Comparison of ENCODE assay signal across 19 mouse cellular contexts in genomic region chr16:25826016-25826415, GRCm38 (mm10).
"Had no signal": no experiment of that assay in that cellular context is flagged by ENCODE, and none has a peak within 500 bp of the region (broad histone marks: within the 10 kb centered on the region; RNA-seq: fewer than 3 reads in every experiment).

No protein-coding gene starts in this region.

- H3K27me3 ChIP-seq: megakaryocyte, embryonic 14.5 days; midbrain, embryonic 13.5 days; neural tube, embryonic 12.5 days; neural tube, embryonic 15.5 days had no signal

- H3K4me1 ChIP-seq: megakaryocyte, embryonic 14.5 days; midbrain, embryonic 10.5 days; midbrain, embryonic 13.5 days; neural tube, embryonic 12.5 days; neural tube, embryonic 15.5 days had no signal

- ATAC-seq: liver, postnatal 0 days; lung, postnatal 0 days; midbrain, embryonic 13.5 days had no signal

- H3K9ac ChIP-seq: liver, embryonic 14.5 days; liver, postnatal 0 days; lung, embryonic 14.5 days; midbrain, embryonic 13.5 days; neural tube, embryonic 12.5 days; neural tube, embryonic 15.5 days had no signal

- H3K9me3 ChIP-seq: midbrain, embryonic 10.5 days; midbrain, embryonic 13.5 days; neural tube, embryonic 12.5 days; neural tube, embryonic 15.5 days had no signal

- H3K36me3 ChIP-seq: midbrain, embryonic 10.5 days; midbrain, embryonic 13.5 days; neural tube, embryonic 12.5 days; neural tube, embryonic 15.5 days had no signal

- H3K4me3 ChIP-seq: left cerebral cortex, adult 2 months; megakaryocyte, embryonic 14.5 days; midbrain, embryonic 10.5 days; midbrain, embryonic 13.5 days; neural tube, embryonic 12.5 days; neural tube, embryonic 15.5 days had no signal

- H3K4me2 ChIP-seq: liver, embryonic 11.5 days; lung, embryonic 14.5 days; midbrain, embryonic 13.5 days; neural tube, embryonic 12.5 days; neural tube, embryonic 15.5 days had no signal

- H3K27ac ChIP-seq: left cerebral cortex, adult 2 months; liver, embryonic 14.5 days; midbrain, embryonic 10.5 days; midbrain, embryonic 13.5 days; neural tube, embryonic 12.5 days; neural tube, embryonic 15.5 days had no signal

- DNase-seq: kidney, adult 9 months; kidney, postnatal 36 days; layer of hippocampus, postnatal 36 days; liver, postnatal 0 days; lung, embryonic 14.5 days; retina, postnatal 1 day; right cerebral cortex, postnatal 25 days; thymus, adult 2 months; thymus, postnatal 14 days; thymus, postnatal 4 days had no signal
